Mouse (Mus musculus) kidney, embryonic 14.5 days (tissue): Measurements from ENCODE around the gene Pcnx2. TPM values are rescaled to one million over a fixed set of nuclear protein-coding genes. Genes with fewer than 3 reads are reported as not detected.
A peak's percentile ranks its signal among the peaks of the same experiment; 100 is the strongest.

ENCODE experiments used
- ATAC-seq: fragments of 200-750 bp; cut with Nextera tagmentation; 2 replicates; pipeline ENCODE4 v1.8.0; 2017; ENCODE audit warnings: moderate number of reproducible peaks, mild to moderate bottlenecking, moderate TSS enrichment, moderate library complexity; ENCODE audit not compliant: low FRiP score, low TSS enrichment
- H3K27ac ChIP-seq: fragments of 300-500 bp; sonication (generic); 2 replicates; pipeline ENCODE4 v1.5.1; 2014; ENCODE audit warnings: low read depth, mild to moderate bottlenecking, low read length, moderate library complexity, mixed read lengths
- H3K27me3 ChIP-seq: fragments of 300-500 bp; sonication (generic); 2 replicates; pipeline ENCODE4 v1.6.1; 2014; ENCODE audit warnings: mild to moderate bottlenecking, low read length; ENCODE audit not compliant: control insufficient read depth, insufficient read depth
- H3K36me3 ChIP-seq: fragments of 300-500 bp; sonication (generic); 2 replicates; pipeline ENCODE4 v1.6.1; 2014; ENCODE audit warnings: low read length, mixed read lengths; ENCODE audit not compliant: control insufficient read depth, insufficient read depth
- H3K4me1 ChIP-seq: fragments of 300-500 bp; sonication (generic); 2 replicates; pipeline ENCODE4 v1.6.1; 2014; ENCODE audit warnings: low read length, mixed read lengths; ENCODE audit not compliant: control insufficient read depth, insufficient read depth
- H3K4me2 ChIP-seq: fragments of 300-500 bp; sonication (generic); replicated peaks from 2 replicates; pipeline ENCODE4 v1.6.1; 2014; ENCODE audit warnings: low read depth, mild to moderate bottlenecking, low read length
- H3K4me3 ChIP-seq: fragments of 300-500 bp; sonication (generic); 2 replicates; pipeline ENCODE4 v1.5.1; 2014; ENCODE audit warnings: mild to moderate bottlenecking, low read length
- H3K9ac ChIP-seq: fragments of 300-500 bp; sonication (generic); 2 replicates; pipeline ENCODE4 v1.6.1; 2014; ENCODE audit warnings: low read depth, mild to moderate bottlenecking, low read length, moderate library complexity
- H3K9me3 ChIP-seq: fragments of 300-500 bp; sonication (generic); 2 replicates; pipeline ENCODE4 v1.6.1; 2016; ENCODE audit warnings: low read length; ENCODE audit not compliant: control insufficient read depth
- WGBS: fragments of 180-500 bp; shearing (Covaris S2); extraction: QIAGEN DNeasy Blood & Tissue Kit; methylation state at CpG from one replicate; pipeline ENCODE4 v1.1.7; 2014; 5-methylcytosine and 5-hydroxymethylcytosine counted together
- polyA plus RNA-seq: library from polyadenylated mRNA; unstranded; fragments of >200 nt; fragmentation: Nextera tagmentation; extraction: Ambion mirVana; gene quantifications from 2 replicates; pipeline ENCODE4 v1.2.1, GENCODE M21; 2014

The Pcnx2 gene
- polyA plus RNA-seq, 1 experiment from 2014 or later, result 0.15 TPM

DNA sequence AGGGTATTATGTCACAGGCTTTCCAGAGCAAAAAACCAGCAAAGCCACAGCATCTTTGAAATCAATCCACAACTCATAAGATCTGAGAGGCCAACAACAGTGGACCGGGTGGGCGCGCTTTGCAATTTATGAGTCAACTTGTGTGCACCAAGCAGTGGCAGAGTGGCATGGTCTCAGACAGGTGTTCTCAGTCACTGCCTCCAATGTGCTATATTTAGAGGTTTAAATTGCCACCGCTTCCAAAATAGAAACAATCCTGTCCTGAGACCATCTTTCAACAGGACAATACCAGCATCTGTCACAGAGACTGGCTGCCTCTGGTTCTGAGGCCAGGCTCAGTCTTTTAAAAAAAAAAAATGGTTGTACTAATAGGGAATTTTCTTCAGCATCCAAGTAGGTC, 42.0 kb downstream of the Pcnx2 start:
- H3K27ac ChIP-seq, result no peak overlapping the region
- no peaks in the 10 kb centered on the region for H3K36me3 ChIP-seq
- no peak overlapping the region for H3K9ac ChIP-seq
- no peak for ATAC-seq
- WGBS, result 67% methylated on average over 4 of the region's 4 CpGs
- no peak overlapping the region for H3K4me2 ChIP-seq
- no peaks in the 10 kb centered on the region for H3K9me3 ChIP-seq
- no peak overlapping the region for H3K4me3 ChIP-seq
- 0 out of 2 replicates have a peak, but pooled peaks cover 4% of the 10 kb centered on the region for H3K4me1 ChIP-seq
- no peaks in the 10 kb centered on the region for H3K27me3 ChIP-seq

DNA sequence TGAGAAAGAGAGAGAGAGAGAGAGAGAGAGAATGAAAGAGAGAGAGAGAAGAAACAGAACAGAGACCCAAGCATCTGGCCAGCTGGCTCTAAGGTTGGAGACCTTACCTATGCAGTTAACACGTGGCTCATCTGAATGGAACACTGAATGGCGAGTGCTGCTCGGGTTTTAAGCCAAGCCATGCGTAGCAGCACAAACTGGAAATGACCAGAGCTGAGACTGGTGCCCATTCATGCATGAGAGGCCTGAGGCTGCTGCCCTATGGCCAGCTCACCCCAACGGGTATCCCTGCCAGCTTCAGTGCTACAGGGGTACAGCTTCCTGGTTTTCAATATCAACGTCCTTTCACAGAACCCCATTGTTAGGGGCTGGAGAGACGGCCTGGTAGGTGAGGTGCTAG, 43.7 kb downstream of the Pcnx2 start:
- Histone ChIP-seq H3K9ac (no peak overlapping the region), H3K4me1 (0 out of 2 replicates have a peak, but pooled peaks cover 4% of the 10 kb centered on the region), H3K9me3 (no peaks in the 10 kb centered on the region), H3K4me2 (no peak overlapping the region), H3K36me3 (no peaks in the 10 kb centered on the region), H3K27me3 (no peaks in the 10 kb centered on the region), H3K4me3 (no peak overlapping the region), H3K27ac (no peak overlapping the region)
- 50% methylated on average over 7 of the region's 7 CpGs for WGBS
- peak; percentile 76; the same call in 1 of the 2 replicates for ATAC-seq

DNA sequence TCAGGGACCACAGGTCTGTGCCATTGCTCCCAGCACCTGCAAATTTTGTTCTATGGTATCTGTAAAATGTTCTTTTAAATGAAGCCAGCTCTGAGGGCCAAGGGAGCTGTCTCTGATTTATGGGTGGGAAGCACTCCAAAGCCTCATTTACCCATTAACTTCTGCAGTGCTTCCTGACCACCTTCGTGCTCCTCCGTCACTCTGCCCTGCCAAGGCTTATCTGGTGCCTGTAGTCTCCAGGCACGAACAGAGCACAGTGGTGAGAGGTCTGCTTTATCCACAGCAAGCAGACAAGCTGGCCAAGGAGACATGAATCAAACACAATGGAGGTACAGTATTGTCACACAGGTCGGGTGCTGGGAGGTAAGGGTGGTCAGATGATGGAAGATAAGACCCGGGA, 44.8 kb downstream of the Pcnx2 start:
- Histone ChIP-seq H3K4me2 (no peak overlapping the region), H3K9ac (no peak overlapping the region), H3K4me3 (no peak overlapping the region), H3K27me3 (no peaks in the 10 kb centered on the region), H3K36me3 (no peaks in the 10 kb centered on the region), H3K4me1 (0 out of 2 replicates have a peak, but pooled peaks cover 4% of the 10 kb centered on the region), H3K27ac (no peak overlapping the region), H3K9me3 (no peaks in the 10 kb centered on the region)
- ATAC-seq, result no peak
- 41% methylated on average over 5 of the region's 5 CpGs for WGBS

DNA sequence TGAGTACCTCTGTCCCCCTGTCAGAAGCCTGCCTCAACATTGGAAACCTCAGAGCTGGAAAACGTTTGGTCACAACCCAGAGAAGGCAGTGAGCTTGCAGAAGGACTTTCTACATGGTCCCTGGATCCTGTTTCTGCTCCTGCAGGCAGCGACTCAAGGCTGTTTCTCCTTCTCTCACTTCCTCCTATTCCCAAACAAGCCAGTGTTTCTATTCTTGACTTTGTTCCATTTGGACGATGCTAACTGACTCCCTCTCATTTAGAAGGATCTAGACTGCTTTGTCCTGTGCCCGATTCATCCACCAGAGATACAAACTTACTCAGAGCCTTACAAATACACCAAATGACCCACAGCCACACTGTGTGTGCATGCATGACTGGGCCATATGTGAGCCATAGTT, 48.9 kb downstream of the Pcnx2 start:
- Histone ChIP-seq H3K4me2 (no peak overlapping the region), H3K9me3 (no peaks in the 10 kb centered on the region), H3K4me1 (0 out of 2 replicates have a peak, but pooled peaks cover 6% of the 10 kb centered on the region), H3K36me3 (no peaks in the 10 kb centered on the region), H3K27me3 (no peaks in the 10 kb centered on the region), H3K9ac (no peak overlapping the region), H3K27ac (no peak overlapping the region), H3K4me3 (no peak overlapping the region)
- ATAC-seq, result no peak
- WGBS, result 83% methylated on average over 4 of the region's 4 CpGs

DNA sequence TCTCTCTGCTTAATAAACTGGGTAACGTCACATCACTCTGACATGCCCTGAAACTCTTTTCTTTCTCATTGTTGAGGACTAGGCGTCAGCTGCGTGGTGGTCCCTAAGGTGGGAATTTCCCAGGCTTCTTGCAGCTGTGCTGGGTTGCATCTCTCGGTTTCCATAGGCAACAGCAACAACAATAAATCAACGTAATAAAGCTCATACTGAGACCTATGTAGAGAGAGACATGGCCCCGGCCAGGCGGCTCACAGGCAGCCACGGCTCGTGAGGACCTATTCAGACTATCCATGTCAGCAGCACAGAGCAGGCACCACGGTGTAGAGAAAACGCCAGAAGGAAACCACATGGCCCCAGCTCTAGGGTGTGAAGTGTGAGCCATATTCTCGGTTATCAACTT, 50.3 kb downstream of the Pcnx2 start:
- H3K36me3 ChIP-seq, result no peaks in the 10 kb centered on the region
- ATAC-seq, result peak; percentile 62; the same call in 1 of the 2 replicates
- no peaks in the 10 kb centered on the region for H3K9me3 ChIP-seq
- 29% methylated on average over 12 of the region's 12 CpGs for WGBS
- H3K27me3 ChIP-seq, result no peaks in the 10 kb centered on the region
- H3K4me1 ChIP-seq, result 0 out of 2 replicates have a peak, but pooled peaks cover 6% of the 10 kb centered on the region
- H3K27ac ChIP-seq, result no peak overlapping the region
- H3K4me2 ChIP-seq, result no peak overlapping the region
- no peak overlapping the region for H3K9ac ChIP-seq
- no peak overlapping the region for H3K4me3 ChIP-seq

DNA sequence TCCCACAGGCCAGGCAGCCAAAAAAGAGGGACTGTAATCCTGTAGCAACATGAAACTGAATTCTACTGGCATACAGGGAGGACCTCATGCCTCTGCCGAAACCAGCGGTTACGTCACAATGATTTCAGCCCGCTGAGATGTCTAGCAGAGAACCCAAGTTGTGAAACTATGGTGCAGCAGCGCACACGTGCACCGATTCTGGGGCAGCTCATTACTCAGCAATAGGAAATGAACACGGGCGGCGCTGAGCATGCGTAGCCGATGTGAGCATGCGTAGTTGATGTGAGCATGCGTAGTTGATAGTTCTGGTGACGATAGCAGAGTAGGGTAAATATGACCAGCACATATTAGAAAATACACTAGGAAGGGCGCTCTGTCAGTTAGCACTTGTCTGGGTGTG, 52.8 kb downstream of the Pcnx2 start:
- Histone ChIP-seq H3K4me3 (no peak overlapping the region), H3K9me3 (no peaks in the 10 kb centered on the region), H3K27me3 (no peaks in the 10 kb centered on the region), H3K36me3 (no peaks in the 10 kb centered on the region), H3K4me2 (no peak overlapping the region), H3K9ac (no peak overlapping the region), H3K27ac (no peak overlapping the region), H3K4me1 (0 out of 2 replicates have a peak, but pooled peaks cover 6% of the 10 kb centered on the region)
- no peak for ATAC-seq
- WGBS, result 95% methylated on average over 16 of the region's 16 CpGs

DNA sequence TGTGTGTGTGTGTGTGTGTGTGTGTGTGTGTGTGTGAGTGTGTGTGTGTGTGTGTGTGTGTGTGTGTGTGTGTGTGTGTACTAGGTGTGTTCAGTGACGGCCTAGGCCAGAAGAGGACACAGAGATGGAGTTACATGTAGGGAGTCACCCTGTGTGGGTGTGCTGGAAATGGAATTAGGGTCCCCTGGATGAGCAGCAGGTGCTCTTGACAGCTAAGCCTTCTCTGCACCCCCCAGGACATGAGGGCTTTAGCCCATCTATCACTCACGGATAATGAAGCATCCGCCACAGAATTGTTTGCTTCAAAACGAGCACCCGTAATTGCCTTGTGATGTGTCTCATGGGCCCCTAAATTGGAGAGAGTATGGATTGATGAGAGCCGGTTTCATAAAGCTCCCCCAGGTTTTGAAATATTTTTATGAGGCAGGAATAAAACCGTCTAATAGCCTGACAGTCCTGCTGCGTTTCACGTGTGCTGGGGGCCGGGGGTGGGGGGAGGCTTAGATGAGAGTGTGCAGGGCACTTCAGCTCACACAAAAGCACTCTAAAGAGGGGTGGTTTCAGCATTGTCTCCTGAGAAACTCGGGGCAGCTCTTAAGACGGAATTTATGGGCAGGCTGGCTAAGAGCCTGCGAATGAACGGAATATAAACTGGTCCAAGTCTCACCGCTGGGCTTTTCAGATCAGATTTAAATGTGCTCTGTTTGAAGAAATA, 54.8 kb downstream of the Pcnx2 start:
- Histone ChIP-seq H3K27me3 (no peaks in the 10 kb centered on the region), H3K4me3 (no peak overlapping the region), H3K27ac (no peak overlapping the region), H3K9me3 (no peaks in the 10 kb centered on the region), H3K9ac (no peak overlapping the region), H3K36me3 (no peaks in the 10 kb centered on the region), H3K4me2 (no peak overlapping the region), H3K4me1 (0 out of 2 replicates have a peak, but pooled peaks cover 6% of the 10 kb centered on the region)
- no peak for ATAC-seq
- 45% methylated on average over 15 of the region's 15 CpGs for WGBS

DNA sequence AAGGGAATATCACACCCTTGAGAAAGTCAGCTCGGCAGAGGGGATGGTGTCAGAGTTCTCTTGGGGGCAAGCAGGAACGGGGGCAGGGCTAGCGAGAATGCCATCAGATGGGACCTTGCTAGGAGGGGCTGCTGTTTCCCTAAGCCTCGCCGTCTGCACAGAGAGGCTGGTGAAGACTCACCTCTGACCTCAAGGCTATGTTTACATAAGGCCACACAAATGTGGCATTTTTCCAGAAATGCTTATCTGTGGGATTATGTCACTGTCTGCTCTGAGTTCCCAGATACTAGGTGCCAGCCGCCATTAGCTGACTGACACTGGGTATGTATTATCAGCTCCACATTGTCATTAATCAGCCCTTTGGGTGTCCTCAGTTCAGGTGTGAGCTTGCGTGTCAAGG, 56.0 kb downstream of the Pcnx2 start:
- no peaks in the 10 kb centered on the region for H3K27me3 ChIP-seq
- WGBS, result 45% methylated on average over 7 of the region's 7 CpGs
- H3K9ac ChIP-seq, result no peak overlapping the region
- no peaks in the 10 kb centered on the region for H3K9me3 ChIP-seq
- no peaks in the 10 kb centered on the region for H3K36me3 ChIP-seq
- no peak for ATAC-seq
- no peak overlapping the region for H3K27ac ChIP-seq
- no peak overlapping the region for H3K4me3 ChIP-seq
- no peaks in the 10 kb centered on the region for H3K4me1 ChIP-seq
- H3K4me2 ChIP-seq, result no peak overlapping the region

DNA sequence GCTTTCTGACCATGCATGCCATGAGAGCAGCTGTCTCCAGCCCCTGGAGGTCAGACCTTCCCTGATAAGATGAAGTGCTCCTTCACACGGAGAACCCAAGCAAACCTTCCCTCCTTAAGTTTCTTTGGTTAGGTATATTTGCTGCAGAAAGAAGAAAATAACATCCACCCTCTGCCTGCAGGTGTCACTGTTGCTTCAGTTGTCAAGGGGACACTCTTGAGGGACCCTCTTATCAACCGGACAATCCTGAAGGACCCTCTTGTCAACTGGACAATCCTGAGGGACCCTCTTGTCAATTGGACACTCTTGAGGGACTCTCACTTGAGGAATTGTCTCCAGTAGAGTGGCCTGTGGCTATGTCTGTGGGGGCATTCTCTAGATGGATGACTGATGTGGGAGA, 73.4 kb downstream of the Pcnx2 start:
- no peak overlapping the region for H3K27ac ChIP-seq
- H3K9ac ChIP-seq, result no peak overlapping the region
- peaks cover 2% of the 10 kb centered on the region; the same call in 1 of the 2 replicates for H3K4me1 ChIP-seq
- H3K4me2 ChIP-seq, result no peak overlapping the region
- H3K4me3 ChIP-seq, result no peak overlapping the region
- H3K27me3 ChIP-seq, result no peaks in the 10 kb centered on the region
- WGBS, result 38% methylated on average over 2 of the region's 2 CpGs
- no peaks in the 10 kb centered on the region for H3K36me3 ChIP-seq
- no peak for ATAC-seq
- no peaks in the 10 kb centered on the region for H3K9me3 ChIP-seq
